Mouse (Mus musculus) spleen, adult 2 months (tissue): Measurements from ENCODE around the gene Cdyl.

Experiments
- CTCF ChIP-seq: fragments of 200-500 bp; IDR thresholded peaks from 2 replicates; pipeline ENCODE4 v1.5.1; 2011; ENCODE audit warnings: mild to moderate bottlenecking, inconsistent platforms; ENCODE audit not compliant: insufficient read depth, insufficient read length, insufficient replicate concordance; ENCODE audit errors: extremely low read depth
- POLR2A ChIP-seq: fragments of 200-500 bp; IDR thresholded peaks from 2 replicates; pipeline ENCODE4 v1.6.1; 2011; ENCODE audit warnings: low read depth, low read length, inconsistent platforms

DNA sequence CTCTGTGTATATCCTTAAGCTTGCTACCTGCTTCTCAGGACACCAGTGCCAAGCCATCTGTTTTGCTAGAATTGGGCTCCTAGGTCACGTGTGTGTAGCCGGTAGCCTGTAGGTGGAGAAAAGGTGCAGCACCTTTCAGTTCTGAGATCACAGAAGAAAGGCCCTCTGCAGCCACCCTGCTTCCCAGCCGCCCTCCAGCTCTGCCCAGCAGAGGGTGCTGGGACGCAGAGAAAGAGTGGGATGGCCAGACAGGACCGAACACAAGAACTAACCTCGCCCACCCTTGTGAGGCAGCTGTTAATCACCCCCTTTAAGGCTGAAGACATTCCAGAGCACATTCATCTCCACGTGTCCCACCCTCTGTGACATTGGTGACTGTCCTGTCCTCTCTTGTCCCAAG, 114.1 kb downstream of the Cdyl start:
- TF ChIP-seq CTCF: no peak
- TF ChIP-seq POLR2A: no peak
